Mouse (Mus musculus) hindlimb bud, embryonic 11.5 days (tissue): ENCODE measurements at regions not wholly inside any gene's neighbourhood (a gene's known extent, or its start where the extent isn't known, plus 50 kb on each side); places are given as distances from the start of the nearest gene placed in this dataset.

Experiments
- DNase-seq: peaks from one replicate; pipeline ENCODE4 v3.0.0-alpha.2; 2012; ENCODE audit warnings: low read depth, low spot score; ENCODE audit errors: extremely low spot score

GRCm38 (mm10) chr10:22919869-22920268, 99.9 kb upstream of the Tcf21 start:
- no peak for DNase-seq

- DNase-seq = no peak
Observed at GRCm38 (mm10) chr10:22917797-22918196, 97.8 kb upstream of the Tcf21 start.

GRCm38 (mm10) chr10:22915785-22916514, 96.0 kb upstream of the Tcf21 start:
- DNase-seq = no peak

- no peak for DNase-seq
Observed at GRCm38 (mm10) chr10:22913112-22913511, 93.1 kb upstream of the Tcf21 start.

- DNase-seq = no peak
Observed at GRCm38 (mm10) chr10:22908640-22909039, 88.7 kb upstream of the Tcf21 start.

GRCm38 (mm10) chr10:22905281-22905680, 85.3 kb upstream of the Tcf21 start:
- DNase-seq = no peak

- no peak for DNase-seq
Observed at GRCm38 (mm10) chr10:22893442-22893985, 73.5 kb upstream of the Tcf21 start.

- no peak for DNase-seq
Observed at GRCm38 (mm10) chr10:22887451-22887850, 67.5 kb upstream of the Tcf21 start.

- DNase-seq = no peak
Observed at GRCm38 (mm10) chr10:22879714-22880113, 59.7 kb upstream of the Tcf21 start.

- DNase-seq = no peak
Observed at GRCm38 (mm10) chr10:22877536-22878130, 57.7 kb upstream of the Tcf21 start.

- no peak for DNase-seq
Observed at GRCm38 (mm10) chr10:22877028-22877427, 57.1 kb upstream of the Tcf21 start.

- DNase-seq = no peak
Observed at GRCm38 (mm10) chr10:22875675-22876074, 55.7 kb upstream of the Tcf21 start.

- no peak for DNase-seq
Observed at GRCm38 (mm10) chr10:22875181-22875580, 55.2 kb upstream of the Tcf21 start.
